16 mouse cellular contexts compared by ENCODE assay signal in the genomic region with DNA sequence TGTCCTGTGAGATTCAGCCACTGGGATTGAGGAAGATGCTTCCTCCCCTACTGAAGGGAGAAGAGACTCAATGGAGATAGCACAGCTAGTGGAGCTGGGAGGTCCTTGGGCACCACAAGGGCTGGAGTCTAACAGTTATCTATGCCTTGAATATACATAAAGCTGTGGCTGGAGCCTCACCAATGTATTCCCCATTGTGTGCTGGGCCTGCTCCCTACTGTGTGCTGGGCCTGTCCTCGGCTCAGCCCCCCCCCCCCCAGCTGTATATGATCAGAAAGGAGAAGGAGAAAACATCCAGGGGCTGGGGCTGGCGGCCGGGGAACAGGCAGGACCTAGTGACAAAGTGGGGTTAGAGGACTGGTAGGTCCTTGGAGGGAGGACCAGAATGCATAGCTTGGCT. TPM values are rescaled to one million over a fixed set of nuclear protein-coding genes. Genes with fewer than 3 reads are reported as not detected.
DNase-seq lines count a peak whose midpoint lies in the region; ATAC-seq and TF ChIP-seq lines count a peak whose summit lies in the region.
"Had no signal": no experiment of that assay in that cellular context is flagged by ENCODE, and none has a peak within 500 bp of the region (broad histone marks: within the 10 kb centered on the region; RNA-seq: fewer than 3 reads in every experiment).

No protein-coding gene starts in this region.

- no peak overlapping the region for H3K9ac ChIP-seq in heart, embryonic 12.5 days
- no peak overlapping the region for H3K9ac ChIP-seq in heart, adult 2 months (ENCODE audit: low read depth, low read length)
- H3K9ac ChIP-seq in midbrain, embryonic 11.5 days (ENCODE audit: low read length), result no peak overlapping the region
- no peak overlapping the region for H3K9ac ChIP-seq in hindbrain, embryonic 16.5 days (ENCODE audit: low read depth, low read length)
- H3K9ac ChIP-seq in neural tube, embryonic 15.5 days (replicated peaks), result no peak overlapping the region
- H3K9ac ChIP-seq: lung, embryonic 15.5 days; neural tube, embryonic 12.5 days had no signal

- H3K4me3 ChIP-seq in heart, embryonic 12.5 days, result no peak overlapping the region
- H3K4me3 ChIP-seq in heart, adult 2 months, result no peak overlapping the region
- no peak overlapping the region for H3K4me3 ChIP-seq in midbrain, embryonic 11.5 days (ENCODE audit: low read depth, low read length)
- no peak overlapping the region for H3K4me3 ChIP-seq in midbrain, embryonic 10.5 days
- H3K4me3 ChIP-seq in hindbrain, embryonic 16.5 days (ENCODE audit: low read length), result no peak overlapping the region
- H3K4me3 ChIP-seq in neural tube, embryonic 15.5 days (replicated peaks), result no peak overlapping the region
- H3K4me3 ChIP-seq: gastrocnemius, adult 2 months; lung, embryonic 15.5 days; neural tube, embryonic 12.5 days had no signal

- peaks cover 36% of the 10 kb centered on the region for H3K4me1 ChIP-seq in heart, embryonic 12.5 days (replicated peaks)
- peaks cover 5% of the 10 kb centered on the region for H3K4me1 ChIP-seq in heart, adult 2 months (ENCODE audit: control insufficient read depth, insufficient read depth, low read length)
- peaks cover 3% of the 10 kb centered on the region; the same call in 1 of the 2 replicates for H3K4me1 ChIP-seq in midbrain, embryonic 11.5 days (ENCODE audit: control insufficient read depth, insufficient read depth, low read length)
- peaks cover 27% of the 10 kb centered on the region for H3K4me1 ChIP-seq in midbrain, embryonic 10.5 days
- peaks cover 38% of the 10 kb centered on the region for H3K4me1 ChIP-seq in hindbrain, embryonic 16.5 days (ENCODE audit: control insufficient read depth, insufficient read depth, low read depth, low read length)
- peaks cover 63% of the 10 kb centered on the region for H3K4me1 ChIP-seq in neural tube, embryonic 15.5 days
- H3K4me1 ChIP-seq: lung, embryonic 15.5 days had no signal

- H3K4me2 ChIP-seq in heart, embryonic 12.5 days, result peak overlapping the region; percentile 54
- H3K4me2 ChIP-seq in midbrain, embryonic 11.5 days, result no peak overlapping the region
- no peak overlapping the region for H3K4me2 ChIP-seq in hindbrain, embryonic 16.5 days (ENCODE audit: low read length)
- H3K4me2 ChIP-seq in neural tube, embryonic 15.5 days, result no peak overlapping the region
- H3K4me2 ChIP-seq: lung, embryonic 15.5 days; neural tube, embryonic 12.5 days had no signal

- no peaks in the 10 kb centered on the region for H3K79me2 ChIP-seq in heart, adult 2 months (replicated peaks; ENCODE audit: control insufficient read depth, insufficient read depth, low read length)

- H3K36me3 ChIP-seq in heart, embryonic 12.5 days, result no peaks in the 10 kb centered on the region
- no peaks in the 10 kb centered on the region for H3K36me3 ChIP-seq in heart, adult 2 months (ENCODE audit: control insufficient read depth, insufficient read depth, low read length)
- no peaks in the 10 kb centered on the region for H3K36me3 ChIP-seq in midbrain, embryonic 11.5 days (ENCODE audit: control insufficient read depth, insufficient read depth, low read length)
- H3K36me3 ChIP-seq in midbrain, embryonic 10.5 days, result no peaks in the 10 kb centered on the region
- no peaks in the 10 kb centered on the region for H3K36me3 ChIP-seq in hindbrain, embryonic 16.5 days (ENCODE audit: control insufficient read depth, insufficient read depth, low read length)
- H3K36me3 ChIP-seq in neural tube, embryonic 15.5 days, result no peaks in the 10 kb centered on the region
- H3K36me3 ChIP-seq: lung, embryonic 15.5 days; neural tube, embryonic 12.5 days had no signal

- TF ChIP-seq POLR2A in heart, adult 2 months (IDR thresholded peaks at IDR 0.05; ENCODE audit: insufficient read depth, low read depth, low read length), result no peak

- DNase-seq in heart, adult 2 months, result no peak
- DNase-seq in midbrain, embryonic 11.5 days (ENCODE audit: low spot score, missing footprints), result peak; percentile 79
- no peak for DNase-seq in midbrain, embryonic 10.5 days (ENCODE audit: low spot score)
- DNase-seq in right cerebral cortex, postnatal 36 days (ENCODE audit: low spot score in 2 of 2), result no peak
- no peak for DNase-seq in lung, postnatal 14 days
- DNase-seq: adrenal gland, postnatal 36 days; B cell, adult 2 months; gastrocnemius, adult 2 months; heart, postnatal 4 days; kidney, adult 18-20 months had no signal

- TF ChIP-seq CTCF in heart, adult 2 months (IDR thresholded peaks at IDR 0.05), result no peak

- no peak for TF ChIP-seq EP300 in heart, adult 2 months (IDR thresholded peaks at IDR 0.05; ENCODE audit: insufficient read depth, low read depth, low read length)

- intact Hi-C loops in heart, adult 2 months (cut with DNase I), result no loop called here

- H3K27me3 ChIP-seq in heart, embryonic 12.5 days (replicated peaks), result peaks cover 60% of the 10 kb centered on the region
- no peaks in the 10 kb centered on the region for H3K27me3 ChIP-seq in heart, adult 2 months (ENCODE audit: control insufficient read depth, insufficient read depth, low read length)
- H3K27me3 ChIP-seq in midbrain, embryonic 11.5 days (ENCODE audit: control insufficient read depth, insufficient read depth, low read length), result no peaks in the 10 kb centered on the region
- H3K27me3 ChIP-seq in midbrain, embryonic 10.5 days (ENCODE audit: low read depth, poor library complexity, severe bottlenecking), result peaks cover 34% of the 10 kb centered on the region
- H3K27me3 ChIP-seq in hindbrain, embryonic 16.5 days (replicated peaks; ENCODE audit: control insufficient read depth, insufficient read depth, low read length), result no peaks in the 10 kb centered on the region
- no peaks in the 10 kb centered on the region for H3K27me3 ChIP-seq in neural tube, embryonic 15.5 days (replicated peaks)
- H3K27me3 ChIP-seq: neural tube, embryonic 12.5 days had no signal

- no peak for ATAC-seq in heart, embryonic 12.5 days (ENCODE audit: insufficient number of reproducible peaks, low FRiP score)
- no peak for ATAC-seq in midbrain, embryonic 11.5 days (ENCODE audit: low FRiP score)
- ATAC-seq in hindbrain, embryonic 16.5 days, result no peak
- no peak for ATAC-seq in neural tube, embryonic 15.5 days (ENCODE audit: low FRiP score)

- H3K9me3 ChIP-seq in heart, embryonic 12.5 days (replicated peaks), result no peaks in the 10 kb centered on the region
- H3K9me3 ChIP-seq in midbrain, embryonic 11.5 days (ENCODE audit: control insufficient read depth, low read length), result no peaks in the 10 kb centered on the region
- H3K9me3 ChIP-seq in midbrain, embryonic 10.5 days (replicated peaks), result no peaks in the 10 kb centered on the region
- no peaks in the 10 kb centered on the region for H3K9me3 ChIP-seq in hindbrain, embryonic 16.5 days (ENCODE audit: control insufficient read depth, low read length)
- no peaks in the 10 kb centered on the region for H3K9me3 ChIP-seq in neural tube, embryonic 15.5 days (replicated peaks)
- H3K9me3 ChIP-seq: lung, embryonic 15.5 days; neural tube, embryonic 12.5 days had no signal

- peak overlapping the region; percentile 64; the same call in 1 of the 2 replicates for H3K27ac ChIP-seq in heart, embryonic 12.5 days (ENCODE audit: poor library complexity, severe bottlenecking)
- no peak overlapping the region for H3K27ac ChIP-seq in heart, adult 2 months
- H3K27ac ChIP-seq in midbrain, embryonic 11.5 days (ENCODE audit: low read depth, low read length), result no peak overlapping the region
- no peak overlapping the region for H3K27ac ChIP-seq in midbrain, embryonic 10.5 days (replicated peaks)
- H3K27ac ChIP-seq in hindbrain, embryonic 16.5 days (ENCODE audit: low read depth, low read length), result peak overlapping the region; percentile 59
- H3K27ac ChIP-seq in neural tube, embryonic 15.5 days (replicated peaks), result peak overlapping the region; percentile 89
- H3K27ac ChIP-seq: gastrocnemius, adult 2 months; lung, embryonic 15.5 days; neural tube, embryonic 12.5 days; stomach, postnatal 0 days had no signal

- WGBS in heart, embryonic 12.5 days, result 54% methylated on average over 3 of the region's 3 CpGs
- 80% methylated on average over 3 of the region's 3 CpGs for WGBS in heart, adult 2 months
- WGBS in midbrain, embryonic 11.5 days, result 65% methylated on average over 3 of the region's 3 CpGs
- 56% methylated on average over 3 of the region's 3 CpGs for WGBS in midbrain, embryonic 10.5 days
- 46% methylated on average over 3 of the region's 3 CpGs for WGBS in hindbrain, embryonic 16.5 days
- 56% methylated on average over 3 of the region's 3 CpGs for WGBS in neural tube, embryonic 15.5 days

RNA-seq across cellular contexts. Expression of gene Cbfa2t3, which starts 36.2 kb away (rescaled TPM):
- 6.2 TPM in 2 replicates for polyA plus RNA-seq in heart, embryonic 12.5 days (2016; fragmentation: Nextera tagmentation; extraction: Ambion mirVana)
- 10 to 100 TPM; 21.8 to 22.3 TPM for total RNA-seq in heart, adult 2 months (2021)
- 10.2 and 10.9 TPM in 2 replicates for polyA plus RNA-seq in heart, adult 2 months (2012; rRNA removed)
- 6.1 and 6.4 TPM in 2 replicates for polyA plus RNA-seq in midbrain, embryonic 11.5 days (2014; fragmentation: Nextera tagmentation; extraction: Ambion mirVana)
- 1.9 and 3.4 TPM in 2 replicates for polyA plus RNA-seq in midbrain, embryonic 10.5 days (2016; fragmentation: Nextera tagmentation; extraction: Ambion mirVana)
- polyA plus RNA-seq in hindbrain, embryonic 16.5 days (2015; fragmentation: Nextera tagmentation; extraction: Ambion mirVana), result 12.6 and 18.3 TPM in 2 replicates
- polyA plus RNA-seq in neural tube, embryonic 15.5 days (2015; fragmentation: Nextera tagmentation; extraction: Ambion mirVana), result 14.4 and 16.8 TPM in 2 replicates

RNA-seq across cellular contexts. Expression of gene Acsf3, which starts 40.2 kb away (rescaled TPM):
- 14.4 and 17.3 TPM in 2 replicates for polyA plus RNA-seq in heart, embryonic 12.5 days (2016; fragmentation: Nextera tagmentation; extraction: Ambion mirVana)
- 10 to 100 TPM; 25.1 to 29.6 TPM for total RNA-seq in heart, adult 2 months (2021)
- 25.6 and 33.6 TPM in 2 replicates for polyA plus RNA-seq in heart, adult 2 months (2012; rRNA removed)
- polyA plus RNA-seq in midbrain, embryonic 11.5 days (2014; fragmentation: Nextera tagmentation; extraction: Ambion mirVana), result 13.9 and 14.9 TPM in 2 replicates
- 17.8 and 18.6 TPM in 2 replicates for polyA plus RNA-seq in midbrain, embryonic 10.5 days (2016; fragmentation: Nextera tagmentation; extraction: Ambion mirVana)
- polyA plus RNA-seq in hindbrain, embryonic 16.5 days (2015; fragmentation: Nextera tagmentation; extraction: Ambion mirVana), result 17.8 and 19.3 TPM in 2 replicates
- 15.2 and 20.3 TPM in 2 replicates for polyA plus RNA-seq in neural tube, embryonic 15.5 days (2015; fragmentation: Nextera tagmentation; extraction: Ambion mirVana)

Comparison
In these comparisons a context has a peak if more than half of its experiments do, and no peak if none do; other contexts are left out.
1. H3K27ac ChIP-seq: peak in heart, embryonic 12.5 days (single experiment), hindbrain, embryonic 16.5 days (single experiment) and neural tube, embryonic 15.5 days (single experiment); none in heart, adult 2 months (single experiment), midbrain, embryonic 11.5 days (single experiment) and midbrain, embryonic 10.5 days (single experiment).